Mouse (Mus musculus) macrophage (primary cell): ENCODE measurements around the gene Sh3pxd2a. TPM values are rescaled to one million over a fixed set of nuclear protein-coding genes. Genes with fewer than 3 reads are reported as not detected.

Source experiments
- H3K27ac ChIP-seq: fragments of 350-480 bp; formaldehyde crosslinking; 2 replicates; pipeline ENCODE4 v1.9.0; 2021
- H3K36me3 ChIP-seq: fragments of 350-480 bp; formaldehyde crosslinking; 2 replicates; pipeline ENCODE4 v1.9.0; 2021; ENCODE audit errors: inconsistent target
- H3K4me3 ChIP-seq: fragments of 350-480 bp; formaldehyde crosslinking; 2 replicates; pipeline ENCODE4 v1.9.0; 2021; ENCODE audit errors: inconsistent target
- H3K79me2 ChIP-seq: fragments of 350-480 bp; formaldehyde crosslinking; 2 replicates; pipeline ENCODE4 v1.9.0; 2021; ENCODE audit errors: inconsistent target
- WGBS: methylation state at CpG from one replicate; pipeline ENCODE4 v1.1.7; 2026; ENCODE audit warnings: inconsistent platforms; ENCODE audit not compliant: missing documents; 5-methylcytosine and 5-hydroxymethylcytosine counted together
- polyA plus RNA-seq: library from polyadenylated mRNA; stranded (reverse); fragments of 250-400 nt; gene quantifications from 3 replicates; pipeline ENCODE4 v1.2.4, GENCODE M21; 2018; ENCODE audit warnings: inconsistent platforms

Gene Sh3pxd2a
- polyA plus RNA-seq, 1 experiment from 2014 or later = 8.0 TPM

GRCm38 (mm10) chr19:47499841-47500240, 35.6 kb upstream of the Sh3pxd2a start:
- no peaks in the 10 kb centered on the region for H3K36me3 ChIP-seq
- no peak overlapping the region for H3K27ac ChIP-seq
- H3K79me2 ChIP-seq = no peaks in the 10 kb centered on the region
- WGBS = 91% methylated on average over 5 of the region's 5 CpGs
- H3K4me3 ChIP-seq = no peak overlapping the region

- no peak overlapping the region for H3K4me3 ChIP-seq
- H3K27ac ChIP-seq = no peak overlapping the region
- no peaks in the 10 kb centered on the region for H3K79me2 ChIP-seq
- no peaks in the 10 kb centered on the region for H3K36me3 ChIP-seq
- 84% methylated on average over 4 of the region's 4 CpGs for WGBS
Observed at GRCm38 (mm10) chr19:47498942-47499341, 34.7 kb upstream of the Sh3pxd2a start.

DNA sequence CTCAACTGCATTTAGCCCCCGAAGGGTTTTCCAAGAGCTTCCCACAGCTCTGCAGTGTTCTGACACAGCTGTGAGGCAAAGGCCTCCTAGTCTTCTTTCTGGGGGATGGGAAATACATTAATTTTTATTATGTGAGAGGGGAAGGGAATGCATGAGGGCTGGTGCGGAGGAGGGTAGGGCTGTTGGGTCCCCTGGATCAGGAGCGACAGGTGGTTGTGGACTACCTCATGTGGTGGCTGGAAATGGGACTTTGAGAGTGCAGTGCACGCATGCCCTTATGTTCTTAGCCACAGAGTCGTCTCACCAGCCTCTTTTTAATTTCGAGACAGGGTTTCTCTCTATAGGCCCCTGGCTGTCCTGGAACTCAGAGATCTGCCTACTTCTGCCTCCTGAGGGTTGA, 33.5 kb upstream of the Sh3pxd2a start:
- H3K4me3 ChIP-seq = no peak overlapping the region
- WGBS = 94% methylated on average over 6 of the region's 6 CpGs
- H3K36me3 ChIP-seq = no peaks in the 10 kb centered on the region
- H3K79me2 ChIP-seq = no peaks in the 10 kb centered on the region
- no peak overlapping the region for H3K27ac ChIP-seq

GRCm38 (mm10) chr19:47497313-47497712, 33.1 kb upstream of the Sh3pxd2a start:
- WGBS = 82% methylated on average over 9 of the region's 9 CpGs
- no peak overlapping the region for H3K27ac ChIP-seq
- H3K36me3 ChIP-seq = no peaks in the 10 kb centered on the region
- no peaks in the 10 kb centered on the region for H3K79me2 ChIP-seq
- H3K4me3 ChIP-seq = no peak overlapping the region

DNA sequence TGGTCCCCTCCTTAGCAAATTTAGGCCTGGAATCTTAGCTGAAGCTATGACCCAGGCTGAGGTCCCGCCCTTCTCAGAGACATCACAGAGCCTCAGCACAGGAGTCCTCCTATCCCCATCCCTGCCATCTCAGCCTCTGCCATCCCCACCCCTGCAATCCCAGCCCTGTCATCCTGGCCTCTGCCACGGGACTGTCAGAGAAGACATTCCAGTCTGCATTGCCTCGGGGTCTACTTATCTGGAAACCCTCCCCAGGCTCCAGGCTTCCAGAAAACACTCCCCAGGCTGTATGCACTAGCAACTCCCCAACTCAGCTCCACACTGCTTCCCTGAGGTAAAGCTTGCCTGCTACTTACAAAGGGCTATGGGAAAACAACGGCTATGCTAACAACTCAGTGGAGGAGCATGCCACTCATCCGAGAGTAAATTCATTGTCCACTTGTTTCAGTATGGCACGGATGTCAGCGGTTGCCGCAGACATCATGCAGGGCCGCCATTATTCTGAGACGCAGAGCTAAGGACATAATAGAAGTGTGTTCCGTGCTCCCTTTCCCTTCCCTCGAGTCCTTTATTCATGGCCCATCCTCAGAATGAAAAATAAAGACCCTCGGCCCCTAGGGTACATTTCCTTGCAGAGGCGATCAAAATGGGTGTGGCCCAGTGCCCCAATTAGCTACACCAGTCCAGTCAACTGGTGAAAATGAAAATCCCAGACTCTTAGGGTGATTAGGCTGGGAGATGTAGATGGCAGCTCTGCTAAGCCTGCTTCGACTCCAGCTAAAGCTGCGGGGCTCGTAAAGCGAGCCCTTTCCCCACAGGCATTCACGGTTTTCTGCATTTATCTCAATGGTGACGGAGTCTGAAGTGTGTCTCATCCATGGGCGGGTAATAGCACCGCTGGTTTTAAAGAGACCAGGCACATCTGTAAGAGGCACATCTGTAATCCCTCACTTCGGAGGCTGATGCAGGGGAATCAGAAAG, 29.1 kb upstream of the Sh3pxd2a start:
- 93% methylated on average over 23 of the region's 23 CpGs for WGBS
- H3K36me3 ChIP-seq = no peaks in the 10 kb centered on the region
- no peak overlapping the region for H3K27ac ChIP-seq
- H3K79me2 ChIP-seq = no peaks in the 10 kb centered on the region
- H3K4me3 ChIP-seq = no peak overlapping the region

DNA sequence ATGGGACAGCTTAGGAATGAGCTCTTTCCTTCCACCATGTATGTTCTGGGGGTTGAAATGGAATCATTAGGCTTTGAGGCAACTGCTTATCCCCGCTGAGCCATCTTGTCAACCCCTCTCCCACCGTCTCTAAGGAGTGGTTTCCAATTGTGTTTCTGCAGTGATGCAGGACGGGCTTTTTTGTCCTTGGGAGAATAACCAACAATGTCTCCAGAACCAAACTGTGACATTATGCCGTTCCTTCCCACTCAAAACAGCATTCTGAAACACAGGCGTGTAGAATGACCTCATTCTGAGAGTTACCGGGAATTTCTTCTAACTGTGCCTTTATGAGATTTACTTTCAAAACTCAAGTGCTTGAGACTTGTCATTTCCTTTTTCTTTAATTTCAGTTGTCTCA, 28.2 kb upstream of the Sh3pxd2a start:
- WGBS = 79% methylated on average over 6 of the region's 6 CpGs
- H3K4me3 ChIP-seq = no peak overlapping the region
- no peaks in the 10 kb centered on the region for H3K36me3 ChIP-seq
- no peak overlapping the region for H3K27ac ChIP-seq
- H3K79me2 ChIP-seq = no peaks in the 10 kb centered on the region

- Histone ChIP-seq H3K4me3 (no peak overlapping the region), H3K36me3 (no peaks in the 10 kb centered on the region), H3K27ac (no peak overlapping the region), H3K79me2 (no peaks in the 10 kb centered on the region)
- 100% methylated on average over 2 of the region's 2 CpGs for WGBS
Observed at GRCm38 (mm10) chr19:47491853-47492252, 27.7 kb upstream of the Sh3pxd2a start.

GRCm38 (mm10) chr19:47489233-47489632, 25.0 kb upstream of the Sh3pxd2a start:
- no peaks in the 10 kb centered on the region for H3K79me2 ChIP-seq
- no peak overlapping the region for H3K4me3 ChIP-seq
- H3K27ac ChIP-seq = no peak overlapping the region
- no peaks in the 10 kb centered on the region for H3K36me3 ChIP-seq
- WGBS = 89% methylated on average over 3 of the region's 3 CpGs

DNA sequence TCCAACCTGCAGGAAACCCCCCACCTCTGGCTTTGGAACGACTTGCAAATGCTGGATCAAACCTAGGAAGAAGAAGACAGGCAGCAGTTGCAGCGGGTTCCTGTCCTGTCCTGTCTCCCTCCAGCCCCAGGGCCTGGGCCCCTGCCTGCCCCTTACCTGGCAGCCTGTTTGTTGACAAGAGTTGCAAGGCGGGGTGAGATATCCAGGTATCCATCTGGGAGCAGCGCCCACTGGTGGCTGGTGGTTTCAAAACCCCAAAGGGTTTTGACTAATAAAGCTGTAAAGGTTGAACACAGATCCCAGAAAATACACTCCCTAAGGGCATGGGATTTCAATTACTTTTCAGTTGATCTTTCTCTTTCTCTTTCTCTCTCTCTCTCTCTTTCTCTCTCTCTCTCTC, 24.0 kb upstream of the Sh3pxd2a start:
- Histone ChIP-seq H3K79me2 (no peaks in the 10 kb centered on the region), H3K4me3 (no peak overlapping the region), H3K27ac (no peak overlapping the region), H3K36me3 (no peaks in the 10 kb centered on the region)
- 56% methylated on average over 4 of the region's 4 CpGs for WGBS

DNA sequence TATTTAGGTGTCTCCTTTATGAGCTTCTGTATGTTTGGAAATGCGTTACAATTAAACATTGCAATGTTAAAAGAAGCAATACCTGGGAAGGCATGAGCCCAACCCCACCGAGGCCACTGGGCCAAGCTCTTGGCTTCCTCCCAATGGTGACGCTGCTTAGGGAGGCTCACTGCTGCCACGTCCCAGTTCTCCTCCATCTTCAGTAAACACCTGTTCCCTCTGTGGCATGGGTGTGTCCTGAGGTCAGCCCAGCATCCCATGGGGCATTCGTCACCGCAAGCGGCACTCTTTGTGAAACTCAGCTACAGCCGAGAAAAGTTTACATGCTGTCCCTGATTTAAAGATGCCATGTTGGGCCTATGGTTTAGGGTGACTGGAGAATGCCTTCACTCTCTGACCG, 23.4 kb upstream of the Sh3pxd2a start:
- no peaks in the 10 kb centered on the region for H3K79me2 ChIP-seq
- H3K36me3 ChIP-seq = no peaks in the 10 kb centered on the region
- 93% methylated on average over 9 of the region's 9 CpGs for WGBS
- no peak overlapping the region for H3K4me3 ChIP-seq
- H3K27ac ChIP-seq = no peak overlapping the region

DNA sequence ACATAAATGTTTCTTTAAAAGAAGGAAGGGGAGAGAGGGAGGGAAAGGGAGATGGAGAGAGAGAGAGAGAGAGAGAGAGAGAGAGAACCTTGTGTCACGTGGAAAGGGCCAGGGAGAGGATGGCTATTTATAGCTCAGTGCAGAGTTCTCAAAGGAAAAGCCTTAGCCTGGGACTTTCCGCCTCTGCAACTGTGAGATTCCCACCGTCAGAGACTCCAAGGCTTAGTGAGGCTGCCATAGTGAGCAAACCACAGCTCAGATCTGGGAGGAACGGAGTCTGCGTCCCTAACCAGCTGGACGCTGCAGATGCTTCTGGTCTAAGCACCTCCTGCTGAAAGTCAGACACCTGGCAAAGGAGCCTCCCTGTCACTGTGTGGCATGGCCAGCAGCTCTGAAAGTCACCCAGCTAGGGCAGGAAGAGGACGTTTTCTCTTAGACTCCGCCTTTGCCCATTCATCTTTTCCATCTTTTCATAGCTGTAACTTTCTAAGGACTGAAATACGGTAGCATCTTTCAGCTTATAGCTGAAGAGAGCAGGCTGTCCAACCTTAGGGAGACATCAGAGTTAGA, 21.9 kb upstream of the Sh3pxd2a start:
- H3K79me2 ChIP-seq = no peaks in the 10 kb centered on the region
- no peak overlapping the region for H3K4me3 ChIP-seq
- no peak overlapping the region for H3K27ac ChIP-seq
- no peaks in the 10 kb centered on the region for H3K36me3 ChIP-seq
- WGBS = 29% methylated on average over 9 of the region's 9 CpGs

- H3K36me3 ChIP-seq = no peaks in the 10 kb centered on the region
- WGBS = 93% methylated on average over 3 of the region's 3 CpGs
Observed at GRCm38 (mm10) chr19:47484110-47484509, 19.9 kb upstream of the Sh3pxd2a start.

GRCm38 (mm10) chr19:47483346-47483745, 19.1 kb upstream of the Sh3pxd2a start:
- H3K4me3 ChIP-seq = no peak overlapping the region
- WGBS = 75% methylated on average over 1 of the region's 3 CpGs
- no peak overlapping the region for H3K27ac ChIP-seq
- H3K79me2 ChIP-seq = no peaks in the 10 kb centered on the region
- H3K36me3 ChIP-seq = no peaks in the 10 kb centered on the region

More at GRCm38 (mm10) chr19:47484110-47484509, 19.9 kb upstream of the Sh3pxd2a start:
- no peaks in the 10 kb centered on the region for H3K79me2 ChIP-seq
- H3K4me3 ChIP-seq = no peak overlapping the region
- no peak overlapping the region for H3K27ac ChIP-seq

- H3K4me3 ChIP-seq = no peak overlapping the region
- WGBS = 92% methylated on average over 3 of the region's 3 CpGs
Observed at GRCm38 (mm10) chr19:47473453-47473852, 9.3 kb upstream of the Sh3pxd2a start.

DNA sequence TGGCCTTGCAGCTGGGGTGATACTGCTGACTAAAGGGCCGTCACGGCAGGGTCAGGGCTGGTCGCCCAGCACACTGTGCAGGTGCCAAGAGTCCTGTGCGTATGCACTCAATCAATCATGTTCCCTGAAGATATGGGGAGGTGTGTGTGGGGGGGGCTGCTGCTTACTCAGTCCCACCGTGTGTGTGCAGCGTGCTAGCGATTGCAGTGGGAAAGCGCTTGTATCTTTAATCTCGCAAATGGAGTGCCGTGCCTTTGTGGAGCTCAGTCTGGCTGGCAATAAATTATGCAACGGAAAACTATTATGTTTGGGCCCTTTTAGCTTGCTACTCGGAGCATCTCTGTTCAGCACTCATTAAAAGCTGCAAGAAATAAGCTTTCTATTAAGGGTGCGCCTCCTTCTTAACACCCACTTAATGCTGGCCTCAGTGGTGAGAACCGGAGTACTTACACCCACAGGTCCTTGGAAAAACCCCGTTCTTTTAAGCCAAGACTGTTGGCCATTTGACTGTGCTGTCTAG, 8.7 kb upstream of the Sh3pxd2a start:
- H3K27ac ChIP-seq = no peak overlapping the region
- no peaks in the 10 kb centered on the region for H3K79me2 ChIP-seq
- H3K36me3 ChIP-seq = no peaks in the 10 kb centered on the region
- 88% methylated on average over 15 of the region's 15 CpGs for WGBS
- H3K4me3 ChIP-seq = no peak overlapping the region

More at GRCm38 (mm10) chr19:47473453-47473852, 9.3 kb upstream of the Sh3pxd2a start:
- Histone ChIP-seq H3K27ac (no peak overlapping the region), H3K36me3 (no peaks in the 10 kb centered on the region), H3K79me2 (no peaks in the 10 kb centered on the region)
